13 mouse cellular contexts compared by ENCODE assay signal in the genomic region with DNA sequence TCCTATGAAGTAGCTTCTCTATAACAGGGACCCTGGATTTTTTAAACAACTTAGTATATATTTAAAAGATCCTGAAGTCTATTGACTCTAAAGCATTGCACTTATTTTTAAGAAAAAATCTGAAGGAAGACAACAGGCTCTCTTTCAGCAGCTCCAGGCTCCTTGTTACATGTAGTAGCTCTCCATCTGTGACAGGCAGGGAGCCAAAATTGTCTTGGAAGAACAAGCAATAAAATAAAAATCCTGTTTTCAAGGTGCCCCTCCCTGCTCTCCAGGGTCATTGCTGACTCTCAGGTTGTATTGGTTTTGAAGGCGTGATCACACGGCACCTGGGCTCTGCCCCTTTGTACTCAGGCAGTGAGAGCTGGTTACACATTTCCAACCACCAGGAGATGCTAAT.
DNase-seq lines count a peak whose midpoint lies in the region; ATAC-seq and TF ChIP-seq lines count a peak whose summit lies in the region.
"Had no signal": no experiment of that assay in that cellular context is flagged by ENCODE, and none has a peak within 500 bp of the region (broad histone marks: within the 10 kb centered on the region; RNA-seq: fewer than 3 reads in every experiment).

No protein-coding gene starts in this region.

- 77% methylated on average over 2 of the region's 2 CpGs for whole genome bisulfite sequencing in heart, embryonic 11.5 days (ENCODE audit: insufficient replicate concordance)

- TF ChIP-seq POLR2A in cortical plate, adult 2 months (IDR thresholded peaks at IDR 0.05; ENCODE audit: extremely low read depth, insufficient read depth, low read length), result no peak

- DNase-seq in cerebellum, postnatal 10 days, result peak; percentile 66 to 67
- peak; percentile 31 to 55 for DNase-seq in layer of hippocampus, postnatal 14 days (ENCODE audit: low spot score in 2 of 2)
- DNase-seq in right cerebral cortex, adult 2 months (ENCODE audit: low spot score in 2 of 2), result peak; percentile 36 to 49
- no peak for DNase-seq in retina, embryonic 14.5 days (ENCODE audit: low spot score)
- DNase-seq: adrenal gland, postnatal 25 days; embryo, embryonic 11 days; heart, postnatal 14 days; liver, embryonic 13.5 days; lung, postnatal 36 days; thymus, adult 18-20 months had no signal

- ATAC-seq in granulocyte monocyte progenitor cell, adult 5-6 weeks (replicated peaks; ENCODE audit: poor library complexity, severe bottlenecking), result no peak
- no peak for ATAC-seq in heart, embryonic 11.5 days (replicated peaks; ENCODE audit: insufficient number of reproducible peaks, low FRiP score, low TSS enrichment)

- 0 out of 2 replicates have a peak, but pooled peaks have one; percentile 1 for TF ChIP-seq CTCF in cortical plate, adult 2 months (IDR thresholded peaks at IDR 0.05; ENCODE audit: extremely low read depth, insufficient read depth, low read length)

- no peaks in the 10 kb centered on the region for H3K36me3 ChIP-seq in heart, embryonic 11.5 days (ENCODE audit: control insufficient read depth, insufficient read depth, low read length)
- H3K36me3 ChIP-seq: liver, embryonic 13.5 days had no signal

- H3K4me3 ChIP-seq in cortical plate, adult 2 months (ENCODE audit: insufficient read depth, low read length), result no peak overlapping the region
- no peak overlapping the region for H3K4me3 ChIP-seq in heart, embryonic 11.5 days (ENCODE audit: low read depth, low read length)
- H3K4me3 ChIP-seq: liver, embryonic 13.5 days had no signal

- no peak overlapping the region for H3K9ac ChIP-seq in heart, embryonic 11.5 days (ENCODE audit: low read depth, low read length)
- H3K9ac ChIP-seq: liver, embryonic 13.5 days had no signal

- H3K27me3 ChIP-seq in heart, embryonic 11.5 days (ENCODE audit: control insufficient read depth, insufficient read depth, low read length), result no peaks in the 10 kb centered on the region
- H3K27me3 ChIP-seq: liver, embryonic 13.5 days had no signal

- H3K4me1 ChIP-seq in cortical plate, adult 2 months (ENCODE audit: control insufficient read depth, insufficient read depth, low read length), result no peaks in the 10 kb centered on the region
- H3K4me1 ChIP-seq in heart, embryonic 11.5 days (ENCODE audit: control insufficient read depth, insufficient read depth, low read length), result no peaks in the 10 kb centered on the region
- H3K4me1 ChIP-seq: liver, embryonic 13.5 days had no signal

- no peak overlapping the region for H3K4me2 ChIP-seq in heart, embryonic 11.5 days
- H3K4me2 ChIP-seq: liver, embryonic 13.5 days had no signal

- H3K9me3 ChIP-seq in heart, embryonic 11.5 days (replicated peaks; ENCODE audit: control insufficient read depth, low read length), result no peaks in the 10 kb centered on the region
- H3K9me3 ChIP-seq: liver, embryonic 13.5 days had no signal

- H3K27ac ChIP-seq in cortical plate, adult 2 months (ENCODE audit: insufficient read depth, low read length), result no peak overlapping the region
- H3K27ac ChIP-seq in heart, embryonic 11.5 days (ENCODE audit: low read depth, low read length), result no peak overlapping the region
- H3K27ac ChIP-seq: liver, embryonic 13.5 days had no signal
